Mouse (Mus musculus) neutrophil, adult 59 days (primary cell): Measurements from ENCODE around the gene Kctd6. TPM values are rescaled to one million over a fixed set of nuclear protein-coding genes. Genes with fewer than 3 reads are reported as not detected.

Experiments used
- total RNA-seq, 2 experiments: library from RNA; stranded (reverse); gene quantifications; 1 replicate in 1 of 2; 2 replicates in 1 of 2; pipeline ENCODE4 v1.2.4; 2023

Gene Kctd6
- 1 to 10 TPM; 6.1 to 8.2 TPM for total RNA-seq

GRCm38 (mm10) chr14:8213803-8214224, at the start of gene Kctd6:
Gene Kctd6 (plus strand): TSS chr14:8214140.

GRCm38 (mm10) chr14:8172507-8173410, 41.2 kb upstream of the Kctd6 start, which contains the start of gene Pdhb:
Gene Pdhb (minus strand): TSS chr14:8173025.

DNA sequence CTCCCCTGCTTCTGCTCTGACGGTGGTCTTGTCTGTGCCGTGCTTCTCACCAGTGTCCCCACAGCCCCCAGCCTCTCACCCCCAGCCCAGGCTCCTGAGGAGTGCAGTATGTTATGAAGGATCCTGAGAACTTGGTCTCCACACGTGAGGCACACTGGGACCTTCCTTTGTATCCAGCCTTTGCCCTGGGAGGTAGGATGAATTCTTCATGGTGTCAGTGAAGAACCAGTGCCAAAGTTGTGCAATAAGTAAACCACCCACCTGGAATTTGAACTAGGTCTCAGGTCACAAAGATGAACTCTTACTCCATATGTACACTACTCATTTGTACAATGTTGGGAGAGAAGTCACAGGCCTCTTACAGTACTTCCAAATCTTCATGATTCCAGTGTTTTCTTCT, 45.2 kb downstream of the Kctd6 start, which contains the start of gene Acox2:
TSS of gene Acox2 (minus strand) at position 188 of the 400 bp plus-strand sequence.

Other genes starting within 250 kb of the Kctd6 start
- under 1 TPM; 0.18 to 0.64 TPM for gene Dnase1l3, start 219.6 kb upstream of the Kctd6 start, total RNA-seq
- gene Abhd6, start 211.2 kb upstream of the Kctd6 start, total RNA-seq: under 1 TPM; 0.44 to 0.47 TPM
- gene Rpp14, start 133.8 kb upstream of the Kctd6 start, total RNA-seq: 1 to 10 TPM; 4.6 to 5.0 TPM
- 10 to 100 TPM; 54.7 to 58.6 TPM for gene Pxk, start 115.9 kb upstream of the Kctd6 start, total RNA-seq
- 10 to 100 TPM; 80.7 to 85.0 TPM for gene Pdhb, start 41.1 kb upstream of the Kctd6 start, total RNA-seq
- not detected for gene Acox2, start 45.2 kb downstream of the Kctd6 start, total RNA-seq
- not detected for gene Fam107a, start 103.9 kb downstream of the Kctd6 start, total RNA-seq
- not detected for gene Oit1, start 164.6 kb downstream of the Kctd6 start, total RNA-seq